Mouse (Mus musculus): ENCODE data around the gene Il17d. TPM values are rescaled to one million over a fixed set of nuclear protein-coding genes. Genes with fewer than 3 reads are reported as not detected.
A peak's percentile ranks its signal among the peaks of the same experiment; 100 is the strongest.

Il17d gene
- polyA plus RNA-seq, 1 experiment, result 16.4 TPM

GRCm38 (mm10) chr14:57527598-57527997, 3.0 kb downstream of the Il17d start:
- TF ChIP-seq CTCF (IDR thresholded peaks at IDR 0.05; ENCODE audit: control insufficient read depth, insufficient read depth, insufficient replicate concordance, low read depth, low read length), result no peak
- no peak; the same call in 1 of the 2 replicates for TF ChIP-seq POLR2A (IDR thresholded peaks at IDR 0.05; ENCODE audit: control insufficient read depth, low read depth, low read length)
- H3K27ac ChIP-seq (ENCODE audit: control insufficient read depth, insufficient read depth, low read depth, low read length), result no peak overlapping the region
- no peak overlapping the region for H3K4me3 ChIP-seq (ENCODE audit: control insufficient read depth, low read depth, low read length)
- H3K27me3 ChIP-seq (ENCODE audit: control insufficient read depth, insufficient read depth, low read length), result no peaks in the 10 kb centered on the region
- no peaks in the 10 kb centered on the region for H3K36me3 ChIP-seq (ENCODE audit: control insufficient read depth, insufficient read depth, low read length)
- peaks cover 6% of the 10 kb centered on the region for H3K4me1 ChIP-seq (ENCODE audit: control insufficient read depth, insufficient read depth, low read length)

GRCm38 (mm10) chr14:57529086-57529785, 4.7 kb downstream of the Il17d start:
- H3K4me3 ChIP-seq (ENCODE audit: control insufficient read depth, low read depth, low read length), result no peak overlapping the region
- TF ChIP-seq POLR2A (IDR thresholded peaks at IDR 0.05; ENCODE audit: control insufficient read depth, low read depth, low read length) (no peak), CTCF (IDR thresholded peaks at IDR 0.05; ENCODE audit: control insufficient read depth, insufficient read depth, insufficient replicate concordance, low read depth, low read length) (no peak)
- H3K27me3 ChIP-seq (ENCODE audit: control insufficient read depth, insufficient read depth, low read length), result no peaks in the 10 kb centered on the region
- H3K4me1 ChIP-seq (ENCODE audit: control insufficient read depth, insufficient read depth, low read length), result peaks cover 6% of the 10 kb centered on the region
- no peak overlapping the region for H3K27ac ChIP-seq (ENCODE audit: control insufficient read depth, insufficient read depth, low read depth, low read length)
- no peaks in the 10 kb centered on the region for H3K36me3 ChIP-seq (ENCODE audit: control insufficient read depth, insufficient read depth, low read length)

GRCm38 (mm10) chr14:57529786-57530515, 5.4 kb downstream of the Il17d start:
- no peak overlapping the region for H3K27ac ChIP-seq (ENCODE audit: control insufficient read depth, insufficient read depth, low read depth, low read length)
- H3K36me3 ChIP-seq (ENCODE audit: control insufficient read depth, insufficient read depth, low read length), result no peaks in the 10 kb centered on the region
- no peak overlapping the region for H3K4me3 ChIP-seq (ENCODE audit: control insufficient read depth, low read depth, low read length)
- H3K4me1 ChIP-seq (ENCODE audit: control insufficient read depth, insufficient read depth, low read length), result peaks cover 3% of the 10 kb centered on the region
- TF ChIP-seq CTCF (IDR thresholded peaks at IDR 0.05; ENCODE audit: control insufficient read depth, insufficient read depth, insufficient replicate concordance, low read depth, low read length) (no peak), POLR2A (IDR thresholded peaks at IDR 0.05; ENCODE audit: control insufficient read depth, low read depth, low read length) (no peak)
- H3K27me3 ChIP-seq (ENCODE audit: control insufficient read depth, insufficient read depth, low read length), result no peaks in the 10 kb centered on the region

- no peaks in the 10 kb centered on the region for H3K36me3 ChIP-seq (ENCODE audit: control insufficient read depth, insufficient read depth, low read length)
- H3K27ac ChIP-seq (ENCODE audit: control insufficient read depth, insufficient read depth, low read depth, low read length), result no peak overlapping the region
- peaks cover 2% of the 10 kb centered on the region; the same call in 1 of the 2 replicates for H3K4me1 ChIP-seq (ENCODE audit: control insufficient read depth, insufficient read depth, low read length)
- TF ChIP-seq CTCF (IDR thresholded peaks at IDR 0.05; ENCODE audit: control insufficient read depth, insufficient read depth, insufficient replicate concordance, low read depth, low read length) (no peak), POLR2A (IDR thresholded peaks at IDR 0.05; ENCODE audit: control insufficient read depth, low read depth, low read length) (no peak)
- no peaks in the 10 kb centered on the region for H3K27me3 ChIP-seq (ENCODE audit: control insufficient read depth, insufficient read depth, low read length)
- H3K4me3 ChIP-seq (ENCODE audit: control insufficient read depth, low read depth, low read length), result no peak overlapping the region
Measured at GRCm38 (mm10) chr14:57532577-57532976, 8.0 kb downstream of the Il17d start.

GRCm38 (mm10) chr14:57533214-57533613, 8.6 kb downstream of the Il17d start:
- H3K4me1 ChIP-seq (ENCODE audit: control insufficient read depth, insufficient read depth, low read length), result peaks cover 2% of the 10 kb centered on the region; the same call in 1 of the 2 replicates
- H3K36me3 ChIP-seq (ENCODE audit: control insufficient read depth, insufficient read depth, low read length), result no peaks in the 10 kb centered on the region
- H3K4me3 ChIP-seq (ENCODE audit: control insufficient read depth, low read depth, low read length), result no peak overlapping the region
- no peaks in the 10 kb centered on the region for H3K27me3 ChIP-seq (ENCODE audit: control insufficient read depth, insufficient read depth, low read length)
- TF ChIP-seq POLR2A (IDR thresholded peaks at IDR 0.05; ENCODE audit: control insufficient read depth, low read depth, low read length) (no peak), CTCF (IDR thresholded peaks at IDR 0.05; ENCODE audit: control insufficient read depth, insufficient read depth, insufficient replicate concordance, low read depth, low read length) (peak; percentile 85)
- H3K27ac ChIP-seq (ENCODE audit: control insufficient read depth, insufficient read depth, low read depth, low read length), result no peak overlapping the region

- Histone ChIP-seq H3K4me1 (ENCODE audit: control insufficient read depth, insufficient read depth, low read length) (peaks cover 2% of the 10 kb centered on the region; the same call in 1 of the 2 replicates), H3K27me3 (ENCODE audit: control insufficient read depth, insufficient read depth, low read length) (no peaks in the 10 kb centered on the region), H3K4me3 (ENCODE audit: control insufficient read depth, low read depth, low read length) (no peak overlapping the region), H3K36me3 (ENCODE audit: control insufficient read depth, insufficient read depth, low read length) (no peaks in the 10 kb centered on the region), H3K27ac (ENCODE audit: control insufficient read depth, insufficient read depth, low read depth, low read length) (no peak overlapping the region)
- TF ChIP-seq POLR2A (IDR thresholded peaks at IDR 0.05; ENCODE audit: control insufficient read depth, low read depth, low read length) (no peak), CTCF (IDR thresholded peaks at IDR 0.05; ENCODE audit: control insufficient read depth, insufficient read depth, insufficient replicate concordance, low read depth, low read length) (no peak)
Measured at GRCm38 (mm10) chr14:57533841-57534240, 9.3 kb downstream of the Il17d start.

GRCm38 (mm10) chr14:57534346-57534745, 9.8 kb downstream of the Il17d start:
- Histone ChIP-seq H3K4me1 (ENCODE audit: control insufficient read depth, insufficient read depth, low read length) (peaks cover 2% of the 10 kb centered on the region; the same call in 1 of the 2 replicates), H3K27me3 (ENCODE audit: control insufficient read depth, insufficient read depth, low read length) (no peaks in the 10 kb centered on the region), H3K27ac (ENCODE audit: control insufficient read depth, insufficient read depth, low read depth, low read length) (no peak overlapping the region), H3K36me3 (ENCODE audit: control insufficient read depth, insufficient read depth, low read length) (no peaks in the 10 kb centered on the region), H3K4me3 (ENCODE audit: control insufficient read depth, low read depth, low read length) (no peak overlapping the region)
- TF ChIP-seq CTCF (IDR thresholded peaks at IDR 0.05; ENCODE audit: control insufficient read depth, insufficient read depth, insufficient replicate concordance, low read depth, low read length) (no peak), POLR2A (IDR thresholded peaks at IDR 0.05; ENCODE audit: control insufficient read depth, low read depth, low read length) (no peak)
